Mouse (Mus musculus) T-helper 17 cell (primary cell): Measurements from ENCODE around the gene Nek6.

Experiments
- in situ Hi-C, 2 experiments: fragments of 300-600 bp; cut with MboI, MseI; formaldehyde crosslinking; loops; 1 replicate in 1 of 2; 2 replicates in 1 of 2; pipeline ENCODE4 v1.15.1; 2025; ENCODE audit warnings: high pct_unique_total_duplicates in 2 of 2

Gene Nek6

GRCm38 (mm10) chr2:38509004-38509719 is 2.3 kb upstream of the Nek6 start:
- in situ Hi-C loops: no loop called here

- in situ Hi-C loops: no loop called here
These were observed 1.3 kb upstream of the Nek6 start for GRCm38 (mm10) chr2:38510120-38510519.

GRCm38 (mm10) chr2:38512308-38513182 is 1.1 kb downstream of the Nek6 start:
- in situ Hi-C loops: no loop called here

- in situ Hi-C loops: no loop called here
These were observed 1.7 kb downstream of the Nek6 start for GRCm38 (mm10) chr2:38513183-38513529.

GRCm38 (mm10) chr2:38514411-38514810 is 3.0 kb downstream of the Nek6 start:
- in situ Hi-C loops: no loop called here

- in situ Hi-C loops: no loop called here
These were observed 4.0 kb downstream of the Nek6 start for GRCm38 (mm10) chr2:38515446-38515845.

- in situ Hi-C loops: no loop called here
These were observed 5.0 kb downstream of the Nek6 start for GRCm38 (mm10) chr2:38516471-38516870.

GRCm38 (mm10) chr2:38517045-38517444 is 5.6 kb downstream of the Nek6 start:
- in situ Hi-C loops: no loop called here

GRCm38 (mm10) chr2:38518719-38519118 is 7.3 kb downstream of the Nek6 start:
- in situ Hi-C loops: no loop called here

GRCm38 (mm10) chr2:38519934-38520333 is 8.5 kb downstream of the Nek6 start:
- in situ Hi-C loops: no loop called here

GRCm38 (mm10) chr2:38521618-38522017 is 10.2 kb downstream of the Nek6 start:
- in situ Hi-C loops: no loop called here

GRCm38 (mm10) chr2:38522354-38522753 is 10.9 kb downstream of the Nek6 start:
- in situ Hi-C loops: no loop called here

GRCm38 (mm10) chr2:38523781-38524445 is 12.5 kb downstream of the Nek6 start:
- in situ Hi-C loops: no loop called here

GRCm38 (mm10) chr2:38525034-38525433 is 13.6 kb downstream of the Nek6 start:
- in situ Hi-C loops: no loop called here

- in situ Hi-C loops: no loop called here
These were observed 18.2 kb downstream of the Nek6 start for GRCm38 (mm10) chr2:38529582-38530152.

GRCm38 (mm10) chr2:38530955-38531381 is 19.5 kb downstream of the Nek6 start:
- in situ Hi-C loops: no loop called here

- in situ Hi-C loops: no loop called here
These were observed 21.9 kb downstream of the Nek6 start for GRCm38 (mm10) chr2:38533322-38533721.

- in situ Hi-C loops: no loop called here
These were observed 22.3 kb downstream of the Nek6 start for GRCm38 (mm10) chr2:38533767-38534166.

GRCm38 (mm10) chr2:38534241-38534940 is 22.9 kb downstream of the Nek6 start:
- in situ Hi-C loops: no loop called here

GRCm38 (mm10) chr2:38535051-38535450 is 23.6 kb downstream of the Nek6 start:
- in situ Hi-C loops: no loop called here

- in situ Hi-C loops: no loop called here
These were observed 24.2 kb downstream of the Nek6 start for GRCm38 (mm10) chr2:38535521-38536220.
